Mouse (Mus musculus) CD4-positive, CD25-positive, alpha-beta regulatory T cell, adult 4 months (primary cell): ENCODE measurements around the gene Gtf2h2. TPM values are rescaled to one million over a fixed set of nuclear protein-coding genes. Genes with fewer than 3 reads are reported as not detected.
"Not testable (repeated sequence)": the region's sequence is repeated elsewhere in the genome, so short reads cannot be mapped to it uniquely, and the experiment has no call there.

ENCODE experiments used
- ATAC-seq: one replicate; pipeline ENCODE4 v1.8.0; 2017
- polyA plus RNA-seq, 2 experiments: library from polyadenylated mRNA; unstranded; fragments of 100-300 nt; shearing (Covaris generic); gene quantifications; one replicate each; pipeline ENCODE4 v1.2.1; 2017

Gtf2h2 gene
- polyA plus RNA-seq, 2 experiments from 2014 or later, result 59.2 to 59.8 TPM

- no peak for ATAC-seq
Observed at GRCm38 (mm10) chr13:100490424-100490823, 2.0 kb downstream of the Gtf2h2 start.

- no peak for ATAC-seq
Observed at GRCm38 (mm10) chr13:100483610-100484009, 8.8 kb downstream of the Gtf2h2 start.

- no peak for ATAC-seq
Observed at GRCm38 (mm10) chr13:100463527-100464222, 28.7 kb downstream of the Gtf2h2 start.

GRCm38 (mm10) chr13:100461336-100461735 lies 31.0 kb downstream of the Gtf2h2 start:
- ATAC-seq, result no peak

GRCm38 (mm10) chr13:100452415-100453127 lies 39.8 kb downstream of the Gtf2h2 start, which contains the start of gene Naip1:
Naip1 (minus strand) TSS chr13:100452869.
- ATAC-seq, result not testable (repeated sequence)

GRCm38 (mm10) chr13:100449495-100449894 lies 42.9 kb downstream of the Gtf2h2 start:
- ATAC-seq, result no peak

GRCm38 (mm10) chr13:100440116-100440515 lies 52.3 kb downstream of the Gtf2h2 start:
- ATAC-seq, result no peak

- ATAC-seq, result no peak
Observed at GRCm38 (mm10) chr13:100438701-100439100, 53.7 kb downstream of the Gtf2h2 start.

GRCm38 (mm10) chr13:100437322-100437825 lies 55.0 kb downstream of the Gtf2h2 start:
- ATAC-seq, result no peak

GRCm38 (mm10) chr13:100436556-100437163 lies 55.7 kb downstream of the Gtf2h2 start:
- ATAC-seq, result not testable (repeated sequence)

- ATAC-seq, result not testable (repeated sequence)
Observed at GRCm38 (mm10) chr13:100419958-100420357, 72.4 kb downstream of the Gtf2h2 start.

GRCm38 (mm10) chr13:100414428-100414827 lies 78.0 kb downstream of the Gtf2h2 start:
- no peak for ATAC-seq

Other genes with a start within 250 kb of the Gtf2h2 start
- 10 to 100 TPM; 12.7 to 16.1 TPM for gene Naip5, start 246.3 kb downstream of the Gtf2h2 start, polyA plus RNA-seq
- 1 to 10 TPM; 3.4 to 5.3 TPM for gene Naip6, start 174.9 kb downstream of the Gtf2h2 start, polyA plus RNA-seq
- under 1 TPM in 1 of 2 experiments, not detected in 1; 0.20 TPM for gene Naip1, start 39.7 kb downstream of the Gtf2h2 start, polyA plus RNA-seq
- gene Ocln, start 60.1 kb upstream of the Gtf2h2 start, polyA plus RNA-seq, result under 1 TPM; 0.69 to 0.82 TPM
- gene Marveld2, start 124.4 kb upstream of the Gtf2h2 start, polyA plus RNA-seq, result 1 to 10 TPM; 4.5 to 8.1 TPM
- 100 to 1,000 TPM; 107 to 115 TPM for gene Ak6, start 158.4 kb upstream of the Gtf2h2 start, polyA plus RNA-seq
- gene Rad17, start 158.5 kb upstream of the Gtf2h2 start, polyA plus RNA-seq, result 10 to 100 TPM; 23.8 to 25.8 TPM
- gene Taf9, start 159.0 kb upstream of the Gtf2h2 start, polyA plus RNA-seq, result 10 to 100 TPM; 15.8 to 22.5 TPM
- 10 to 100 TPM; 24.4 to 25.0 TPM for gene Ccdc125, start 177.1 kb upstream of the Gtf2h2 start, polyA plus RNA-seq
- gene Cdk7, start 238.4 kb upstream of the Gtf2h2 start, polyA plus RNA-seq, result 10 to 100 TPM; 82.6 to 87.1 TPM